Mouse (Mus musculus): ENCODE results near the gene Tmem79. TPM values are rescaled to one million over a fixed set of nuclear protein-coding genes. Genes with fewer than 3 reads are reported as not detected.
"Not testable (repeated sequence)": the region's sequence is repeated elsewhere in the genome, so short reads cannot be mapped to it uniquely, and the experiment has no call there.

Tmem79 gene
- total RNA-seq, 2 experiments from 2014 or later, result 0.63 to 1.5 TPM

- DNase-seq (ENCODE audit: extremely low spot score in 1 of 2, low spot score in 2 of 2), result no peak
- intact Hi-C loops (cut with DNase I), result no loop called here
Observed at GRCm38 (mm10) chr3:88359584-88359983, 23.6 kb upstream of the Tmem79 start.

- no peak for DNase-seq (ENCODE audit: extremely low spot score in 1 of 2, low spot score in 2 of 2)
- intact Hi-C loops (cut with DNase I), result no loop called here
Observed at GRCm38 (mm10) chr3:88354396-88355165, 18.6 kb upstream of the Tmem79 start.

GRCm38 (mm10) chr3:88352907-88353306 is 17.0 kb upstream of the Tmem79 start:
- DNase-seq (ENCODE audit: extremely low spot score in 1 of 2, low spot score in 2 of 2), result no peak

DNA sequence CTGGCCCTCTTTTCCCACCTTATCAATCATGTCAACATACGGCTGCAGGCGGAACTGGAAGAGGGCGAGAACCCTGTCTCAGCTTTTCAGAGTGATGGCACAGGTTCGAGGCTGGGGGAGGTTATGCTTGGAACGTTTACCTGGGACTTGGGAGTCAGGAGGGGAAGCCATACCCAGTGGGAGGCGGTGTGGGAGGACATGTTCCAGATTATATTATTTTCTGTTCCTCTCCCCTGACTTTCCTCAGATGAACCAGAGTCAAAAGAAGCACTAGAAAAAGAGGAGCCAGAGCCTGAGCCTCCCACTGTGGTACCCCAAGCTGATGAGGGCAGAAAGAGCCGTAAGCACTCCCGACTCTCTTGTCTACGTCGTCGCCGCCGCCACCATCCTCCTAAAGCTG is 14.8 kb upstream of the Tmem79 start:
- intact Hi-C loops (cut with DNase I), result no loop called here
- no peak for DNase-seq (ENCODE audit: extremely low spot score in 1 of 2, low spot score in 2 of 2)

More at GRCm38 (mm10) chr3:88352907-88353306, 17.0 kb upstream of the Tmem79 start:
- intact Hi-C loops (cut with DNase I), result no loop called here

- intact Hi-C loops (cut with DNase I), result no loop called here
Observed at GRCm38 (mm10) chr3:88339006-88339405, 3.1 kb upstream of the Tmem79 start.

GRCm38 (mm10) chr3:88338316-88338715 is 2.4 kb upstream of the Tmem79 start:
- DNase-seq (ENCODE audit: extremely low spot score in 1 of 2, low spot score in 2 of 2), result no peak
- intact Hi-C loops (cut with DNase I), result no loop called here

More at GRCm38 (mm10) chr3:88339006-88339405, 3.1 kb upstream of the Tmem79 start:
- DNase-seq (ENCODE audit: extremely low spot score in 1 of 2, low spot score in 2 of 2), result no peak

- intact Hi-C loops (cut with DNase I), result no loop called here
- no peak for DNase-seq (ENCODE audit: extremely low spot score in 1 of 2, low spot score in 2 of 2)
Observed at GRCm38 (mm10) chr3:88337367-88338020, 1.5 kb upstream of the Tmem79 start.

DNA sequence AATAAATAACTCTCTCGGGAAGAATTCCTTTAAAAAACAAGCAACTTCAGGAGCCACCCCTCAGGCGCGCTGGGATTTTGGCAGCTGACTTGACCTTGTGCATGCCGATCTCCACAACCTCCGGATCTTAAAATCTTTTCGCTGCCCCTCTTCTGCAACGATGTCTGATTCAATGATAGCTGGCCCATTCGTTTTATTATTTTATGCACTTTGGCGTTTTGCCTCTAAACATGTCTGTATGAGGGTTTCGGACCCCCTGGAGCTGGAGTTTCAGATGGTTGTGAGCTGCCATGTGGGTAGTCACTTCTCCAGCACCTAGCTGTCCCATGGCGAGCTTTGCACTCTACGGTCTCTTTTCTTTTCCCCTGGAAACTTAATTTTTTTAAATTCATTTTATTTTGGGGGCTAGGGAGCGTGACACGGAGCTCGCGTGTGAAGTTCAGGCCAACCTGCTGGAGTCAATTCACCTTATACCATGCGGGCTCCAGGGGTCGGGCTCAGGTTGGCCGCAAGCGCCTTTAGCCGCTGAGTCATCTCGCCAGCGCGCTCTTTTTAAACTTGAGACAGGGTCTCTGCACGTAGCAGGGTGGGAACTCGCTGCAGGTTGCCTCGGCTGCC is 403 bp downstream of the Tmem79 start:
- intact Hi-C loops (cut with DNase I), result no loop called here
- DNase-seq (ENCODE audit: extremely low spot score in 1 of 2, low spot score in 2 of 2), result no peak

DNA sequence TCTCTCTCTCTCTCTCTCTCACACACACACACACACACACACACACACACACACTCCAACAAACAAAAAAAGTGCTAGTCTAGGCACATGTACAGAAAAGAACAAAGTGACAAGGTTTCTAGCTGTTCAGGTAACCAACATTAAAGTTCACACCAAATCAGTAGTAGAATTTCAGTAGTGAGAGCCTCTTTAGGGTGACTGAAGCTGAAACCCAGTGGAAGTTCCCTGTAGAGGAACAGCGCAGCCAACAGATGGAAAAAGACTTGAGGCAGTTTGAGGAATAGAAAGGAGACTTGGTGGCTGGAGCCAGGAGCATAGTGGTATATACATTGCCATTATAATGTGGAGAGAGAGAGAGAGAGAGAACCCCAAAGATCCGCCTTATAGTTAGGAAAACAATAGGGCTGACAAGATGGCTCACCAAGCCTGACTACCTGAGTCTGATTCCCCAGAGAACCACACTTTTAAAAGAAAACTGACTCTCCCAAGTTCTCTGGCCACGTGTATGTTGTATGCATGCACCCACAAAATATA is 979 bp downstream of the Tmem79 start:
- intact Hi-C loops (cut with DNase I), result no loop called here

GRCm38 (mm10) chr3:88334029-88334658 is 1.8 kb downstream of the Tmem79 start:
- intact Hi-C loops (cut with DNase I), result no loop called here

More for the DNA sequence above, 979 bp downstream of the Tmem79 start:
- no peak for DNase-seq (ENCODE audit: extremely low spot score in 1 of 2, low spot score in 2 of 2)

DNA sequence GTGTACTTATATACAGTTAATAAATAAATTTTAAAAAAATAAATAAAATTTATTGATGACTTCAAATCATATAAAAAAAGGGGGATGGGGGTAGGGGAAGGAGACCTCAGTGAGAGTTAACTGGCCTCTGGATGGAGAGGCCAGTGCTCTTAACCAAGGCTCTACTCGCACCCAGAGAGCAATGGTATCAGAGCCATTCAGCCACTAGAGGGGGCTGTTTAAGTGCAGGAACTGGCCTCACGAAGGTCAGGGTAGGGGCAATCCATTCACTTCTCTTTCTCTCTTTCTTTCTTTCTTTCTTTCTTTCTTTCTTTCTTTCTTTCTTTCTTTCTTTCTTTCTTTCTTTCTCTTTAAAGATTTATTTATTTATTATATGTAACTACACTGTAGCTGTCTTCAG is 4.7 kb downstream of the Tmem79 start:
- intact Hi-C loops (cut with DNase I), result no loop called here
- DNase-seq (ENCODE audit: extremely low spot score in 1 of 2, low spot score in 2 of 2), result no peak

More at GRCm38 (mm10) chr3:88334029-88334658, 1.8 kb downstream of the Tmem79 start:
- no peak for DNase-seq (ENCODE audit: extremely low spot score in 1 of 2, low spot score in 2 of 2)

- no peak for DNase-seq (ENCODE audit: extremely low spot score in 1 of 2, low spot score in 2 of 2)
- intact Hi-C loops (cut with DNase I), result no loop called here
Observed at GRCm38 (mm10) chr3:88328956-88329355, 7.0 kb downstream of the Tmem79 start.

- DNase-seq (ENCODE audit: extremely low spot score in 1 of 2, low spot score in 2 of 2), result peak; percentile 49 to 67
- intact Hi-C loops (cut with DNase I), result no loop called here
Observed at GRCm38 (mm10) chr3:88324951-88325405, 11.0 kb downstream of the Tmem79 start, which contains the start of gene Glmp. Gene Glmp (plus strand): TSS chr3:88325023.

GRCm38 (mm10) chr3:88299172-88299571 is 36.8 kb downstream of the Tmem79 start:
- no peak for DNase-seq (ENCODE audit: extremely low spot score in 1 of 2, low spot score in 2 of 2)
- intact Hi-C loops (cut with DNase I), result no loop called here

DNA sequence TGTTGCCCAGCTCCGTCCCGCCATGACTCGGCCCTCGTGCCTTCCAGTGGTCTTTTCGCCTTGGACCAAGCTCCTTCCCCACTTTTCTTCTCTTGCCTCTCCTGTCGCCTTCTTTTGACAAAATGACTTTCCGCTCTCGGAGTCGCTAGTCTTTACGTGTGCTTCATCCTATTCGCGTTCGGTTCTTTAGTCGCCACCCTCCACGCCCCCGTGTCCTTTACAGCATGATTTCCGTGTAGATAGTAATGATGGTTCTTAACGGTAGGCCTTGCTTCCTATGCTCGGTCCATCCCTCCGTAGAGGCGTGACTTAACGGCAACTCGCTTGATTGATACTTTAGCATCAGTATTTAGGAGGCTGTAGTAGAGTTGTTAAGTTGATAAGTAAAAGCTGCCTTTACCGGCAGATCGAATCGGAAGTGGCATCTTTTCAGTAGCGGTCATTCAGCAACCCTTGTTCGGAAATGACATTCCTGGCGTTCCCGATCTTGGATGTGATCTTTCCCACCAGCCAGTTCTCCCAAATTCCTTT is 38.6 kb downstream of the Tmem79 start:
- DNase-seq (ENCODE audit: extremely low spot score in 1 of 2, low spot score in 2 of 2), result peak in 1 of 2 experiments; percentile 40
- intact Hi-C loops (cut with DNase I), result no loop called here

DNA sequence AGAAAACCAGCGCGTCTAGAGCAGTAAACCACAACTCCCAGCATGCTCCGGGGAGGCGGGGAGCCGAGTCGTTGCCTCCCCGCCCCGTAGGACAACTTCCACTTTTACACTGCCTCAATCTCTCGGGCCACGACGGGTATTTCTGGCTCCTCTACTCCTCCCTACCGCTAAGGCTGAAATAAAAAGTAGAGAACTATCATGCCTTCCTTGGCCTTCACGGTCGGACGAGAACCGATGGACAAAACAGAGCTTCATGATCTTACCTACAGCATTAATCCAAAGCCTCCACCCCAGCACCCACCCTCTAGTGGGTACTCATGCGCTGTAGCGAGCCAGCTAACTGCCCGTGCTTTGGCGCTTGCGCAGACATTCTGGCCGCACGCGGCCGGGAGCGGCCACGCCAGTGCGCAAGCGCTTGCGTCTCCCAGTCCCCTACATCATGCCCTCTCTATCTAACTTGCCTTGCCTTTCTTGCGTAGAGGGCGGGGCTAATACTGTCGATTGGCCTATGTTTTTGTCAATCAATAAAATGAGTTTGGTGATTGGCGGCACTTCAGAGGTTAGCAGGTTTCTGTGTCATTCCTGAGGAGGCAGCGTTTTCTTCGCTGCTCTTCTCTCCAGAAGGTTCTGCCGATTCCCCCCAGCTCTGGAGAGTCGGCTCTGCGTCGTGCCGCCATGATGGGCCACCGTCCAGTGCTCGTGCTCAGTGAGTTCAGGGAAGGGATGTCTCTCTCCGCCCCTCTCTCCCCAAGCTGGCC is 39.2 kb downstream of the Tmem79 start, which contains the start of the genes Tsacc and Cct3:
Gene Tsacc, minus strand, starts transcription at position 439 of the 758 bp plus-strand sequence.
Gene Cct3, plus strand, starts transcription at position 556 of the 758 bp plus-strand sequence.
- DNase-seq (ENCODE audit: extremely low spot score in 1 of 2, low spot score in 2 of 2), result peak; percentile 97 to 98
- intact Hi-C loops (cut with DNase I), result no loop called here

- intact Hi-C loops (cut with DNase I), result no loop called here
- peak; percentile 24 to 37 for DNase-seq (ENCODE audit: extremely low spot score in 1 of 2, low spot score in 2 of 2)
Observed at GRCm38 (mm10) chr3:88296110-88296560, 39.8 kb downstream of the Tmem79 start.

GRCm38 (mm10) chr3:88295272-88295671 is 40.7 kb downstream of the Tmem79 start:
- intact Hi-C loops (cut with DNase I); DNase-seq (ENCODE audit: extremely low spot score in 1 of 2, low spot score in 2 of 2): not testable (repeated sequence)
